Mouse (Mus musculus) urinary bladder, postnatal 10 days (tissue): ENCODE data around the gene Olig2.

Experiments used
- DNase-seq: peaks from one replicate; pipeline ENCODE4 v3.0.0; 2022; ENCODE audit warnings: low spot score

The Olig2 gene

GRCm38 (mm10) chr16:91270982-91271549 lies 45.8 kb downstream of the Olig2 start:
- no peak for DNase-seq

- DNase-seq = no peak
Observed at GRCm38 (mm10) chr16:91271634-91272033, 46.4 kb downstream of the Olig2 start.
